Mouse (Mus musculus) layer of hippocampus, adult 9-11 months (tissue): ENCODE measurements at regions not wholly inside any gene's neighbourhood (a gene's known extent, or its start where the extent isn't known, plus 50 kb on each side); places are given as distances from the start of the nearest gene placed in this dataset.

ENCODE experiments used
- DNase-seq: peaks from one replicate; pipeline ENCODE4 v3.0.0; 2022

DNA sequence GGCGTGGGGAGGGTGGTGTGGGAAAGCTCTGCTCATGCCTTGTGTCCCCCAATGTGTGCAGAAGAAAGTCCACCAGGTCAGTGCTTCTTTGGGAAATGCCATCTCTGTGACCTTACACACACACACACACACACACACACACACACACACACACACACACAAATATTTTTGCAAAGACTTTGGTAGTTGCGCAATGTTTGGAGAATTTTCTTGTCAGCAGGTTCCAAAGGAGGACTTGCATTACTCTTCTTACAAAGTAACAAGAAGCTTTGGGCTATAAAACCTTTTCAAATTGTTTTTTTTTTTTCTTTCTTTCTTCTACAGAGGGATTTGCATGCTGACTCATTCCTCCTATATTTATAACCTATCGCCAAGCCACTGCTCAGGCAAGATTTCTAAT lies 59.1 kb upstream of the Npvf start:
- no peak for DNase-seq

DNA sequence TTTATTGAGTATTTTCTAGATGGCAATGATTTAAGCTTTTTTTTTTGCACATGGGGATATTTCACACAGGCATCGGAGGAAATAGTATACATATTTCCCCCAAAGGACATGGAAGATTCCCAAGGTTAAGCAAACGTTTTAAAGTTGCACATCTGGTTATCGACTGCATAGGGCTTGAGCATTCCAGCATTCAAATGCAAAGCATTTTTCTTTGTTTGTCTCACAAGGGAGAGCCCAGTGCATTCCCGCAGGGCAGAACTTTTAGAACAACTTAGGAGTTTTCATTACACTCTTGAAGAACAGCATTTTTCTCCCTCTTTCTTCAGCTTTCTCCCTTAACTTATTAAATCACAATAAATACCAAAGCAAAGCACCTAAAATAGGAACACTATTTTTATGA lies 64.4 kb upstream of the Npvf start:
- DNase-seq, result no peak

DNA sequence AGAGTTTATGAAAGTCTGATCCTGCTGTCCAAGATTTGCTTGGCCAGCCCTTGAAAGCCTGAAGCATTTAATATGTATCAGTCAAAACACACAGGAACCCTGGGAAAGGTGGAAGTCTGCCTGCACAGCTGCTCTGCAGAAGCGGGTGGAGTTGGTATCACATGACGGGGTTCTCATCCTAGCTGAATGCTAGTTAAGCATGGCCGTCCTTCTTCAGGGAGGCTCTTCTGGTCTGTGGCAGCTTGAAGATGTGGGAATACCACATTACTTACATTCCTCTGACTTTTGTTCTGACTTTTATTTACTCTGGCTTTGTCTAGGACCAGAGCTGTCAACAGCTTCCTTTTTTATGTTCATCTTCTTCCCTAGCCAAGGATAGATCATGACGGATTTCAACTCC lies 66.1 kb upstream of the Npvf start:
- no peak for DNase-seq

DNA sequence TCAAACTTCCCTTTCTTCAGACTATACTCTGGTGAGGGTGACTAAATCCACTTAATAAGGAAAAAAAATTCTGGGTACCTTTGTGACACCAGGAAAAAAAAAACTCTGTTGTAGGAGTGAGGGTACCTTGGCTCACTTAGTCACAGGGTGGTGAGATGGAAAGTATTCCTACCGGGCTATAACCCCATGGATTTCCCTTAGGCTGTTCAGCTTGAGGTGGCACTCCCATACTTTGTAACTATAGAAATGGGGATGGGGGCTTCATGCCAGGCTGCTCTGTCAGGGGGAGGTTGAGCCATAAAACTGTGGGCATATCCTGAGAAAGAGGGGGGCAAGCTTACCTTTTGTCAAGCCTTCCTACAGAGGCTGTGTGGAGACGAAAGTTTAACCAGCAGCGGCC lies 71.4 kb upstream of the Npvf start:
- DNase-seq, result no peak

DNA sequence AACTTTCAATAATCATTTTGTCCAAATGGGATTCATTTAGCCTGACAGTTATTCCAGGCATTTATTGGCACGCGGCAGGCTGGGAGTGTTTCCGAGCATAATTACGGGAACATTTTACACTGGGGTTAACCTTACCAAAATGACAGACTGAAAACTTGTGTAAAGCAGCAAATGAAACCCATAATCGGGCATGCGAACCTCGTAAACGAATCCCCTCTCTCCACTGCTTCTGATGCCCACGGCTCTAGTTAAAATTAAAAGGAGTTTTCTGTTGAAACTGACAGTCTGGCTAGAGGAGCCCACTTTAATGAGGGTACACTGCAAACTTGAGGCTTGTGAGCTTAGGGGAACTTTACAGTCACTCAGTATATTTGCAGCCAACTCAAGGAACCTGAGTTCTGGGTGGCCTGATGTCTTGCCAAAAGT lies 71.9 kb upstream of the Npvf start:
- no peak for DNase-seq

DNA sequence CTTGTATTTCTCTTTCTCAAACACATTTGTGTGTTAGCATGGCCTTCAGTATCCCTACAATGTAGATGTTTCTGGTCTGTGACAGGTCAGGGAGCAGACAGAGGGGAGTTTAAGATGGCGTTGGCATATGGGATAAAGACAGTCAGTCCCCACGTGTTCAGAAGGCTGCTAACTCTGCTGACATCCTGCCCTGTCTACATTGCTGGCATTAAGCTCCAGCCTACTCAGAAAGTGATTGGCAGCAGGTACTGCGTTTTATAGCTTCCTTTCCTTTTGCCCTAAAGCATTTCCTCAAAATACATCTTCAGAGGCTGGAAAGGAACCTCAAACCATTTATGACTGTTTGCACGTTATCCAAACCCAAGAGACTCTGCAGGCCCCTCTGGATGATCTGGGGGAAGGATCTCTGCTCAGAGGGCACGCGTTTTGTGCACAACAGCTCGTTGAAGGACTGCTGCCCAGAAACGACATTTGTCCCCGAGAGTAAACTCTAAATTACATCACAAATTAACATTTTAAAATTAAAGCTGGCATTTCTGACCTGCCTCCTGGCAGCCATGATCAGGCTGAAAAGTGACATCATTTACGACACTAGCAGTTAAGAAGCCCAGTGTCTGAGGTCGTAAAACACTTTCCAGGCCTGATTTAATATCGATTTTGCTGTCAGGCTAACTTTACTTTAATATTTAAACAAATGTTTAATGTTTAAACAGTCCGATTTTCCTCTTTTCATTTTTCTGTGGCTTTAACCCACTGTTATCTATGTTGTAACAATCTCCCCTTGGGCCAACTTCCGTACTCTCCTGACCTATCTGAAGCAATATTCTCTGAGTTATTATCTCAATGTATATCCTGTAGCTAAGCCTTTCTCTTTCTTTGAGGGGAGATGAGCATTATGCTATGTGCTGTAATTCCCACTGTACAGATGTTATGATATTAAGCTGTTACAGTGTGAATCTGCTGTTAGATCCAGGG lies 76.8 kb upstream of the Npvf start:
- DNase-seq, result no peak

DNA sequence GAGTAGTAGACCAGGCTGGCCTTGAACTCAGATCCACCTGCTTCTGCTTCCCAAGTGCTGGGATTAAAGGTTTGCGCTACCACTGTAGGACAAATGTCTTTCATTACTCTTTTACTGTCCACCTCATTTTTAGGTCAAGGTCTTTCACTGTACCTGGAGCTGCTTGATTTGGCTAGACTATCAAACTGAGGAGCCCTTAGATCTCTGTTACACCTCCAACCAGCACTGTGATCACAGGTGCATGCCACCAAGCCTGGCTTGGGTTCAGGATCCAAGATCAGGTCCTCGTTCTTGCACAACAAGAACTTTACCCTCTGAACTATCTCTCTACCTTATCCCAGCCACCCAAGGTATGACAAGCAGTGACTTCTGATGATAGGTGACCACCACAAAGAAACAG lies 80.5 kb upstream of the Npvf start:
- DNase-seq, result no peak

DNA sequence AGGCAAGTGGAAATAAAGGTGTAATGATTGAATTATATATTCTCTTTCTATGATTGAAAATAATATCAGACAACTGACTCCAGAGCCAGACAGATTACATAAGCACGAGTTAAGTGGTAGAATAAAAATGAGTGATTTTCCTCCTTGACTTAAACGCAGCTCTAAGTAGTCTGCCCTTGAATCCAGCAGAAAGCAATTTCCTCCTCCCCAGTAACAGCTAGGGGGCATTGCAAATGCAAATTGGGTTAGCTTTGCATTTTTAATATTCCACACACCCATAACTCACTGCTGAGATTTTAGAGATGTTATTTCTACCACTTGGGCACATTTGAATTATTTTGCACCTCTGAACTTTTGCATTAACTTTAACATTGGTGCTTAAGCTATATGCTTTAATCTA lies 81.6 kb upstream of the Npvf start:
- DNase-seq, result no peak

DNA sequence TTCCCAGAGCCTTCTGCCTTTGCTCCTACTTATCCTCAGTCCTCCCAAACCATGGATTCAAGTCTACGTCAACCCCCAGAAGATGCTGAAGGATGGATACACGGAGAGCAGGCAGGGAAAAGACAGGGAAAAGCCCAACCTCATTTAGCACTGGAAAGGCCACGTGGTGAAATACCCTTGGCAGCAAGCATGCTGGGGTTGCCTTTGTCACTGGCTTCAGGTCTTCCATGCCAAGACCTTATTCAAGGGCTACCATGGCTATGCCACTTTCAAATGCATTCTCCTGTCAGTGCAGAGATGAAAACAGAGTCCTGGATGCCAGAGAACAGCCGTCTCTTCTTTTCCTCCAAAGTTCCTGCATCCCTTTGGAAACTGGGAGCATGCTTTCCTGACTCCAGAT lies 87.8 kb upstream of the Npvf start:
- no peak for DNase-seq

DNA sequence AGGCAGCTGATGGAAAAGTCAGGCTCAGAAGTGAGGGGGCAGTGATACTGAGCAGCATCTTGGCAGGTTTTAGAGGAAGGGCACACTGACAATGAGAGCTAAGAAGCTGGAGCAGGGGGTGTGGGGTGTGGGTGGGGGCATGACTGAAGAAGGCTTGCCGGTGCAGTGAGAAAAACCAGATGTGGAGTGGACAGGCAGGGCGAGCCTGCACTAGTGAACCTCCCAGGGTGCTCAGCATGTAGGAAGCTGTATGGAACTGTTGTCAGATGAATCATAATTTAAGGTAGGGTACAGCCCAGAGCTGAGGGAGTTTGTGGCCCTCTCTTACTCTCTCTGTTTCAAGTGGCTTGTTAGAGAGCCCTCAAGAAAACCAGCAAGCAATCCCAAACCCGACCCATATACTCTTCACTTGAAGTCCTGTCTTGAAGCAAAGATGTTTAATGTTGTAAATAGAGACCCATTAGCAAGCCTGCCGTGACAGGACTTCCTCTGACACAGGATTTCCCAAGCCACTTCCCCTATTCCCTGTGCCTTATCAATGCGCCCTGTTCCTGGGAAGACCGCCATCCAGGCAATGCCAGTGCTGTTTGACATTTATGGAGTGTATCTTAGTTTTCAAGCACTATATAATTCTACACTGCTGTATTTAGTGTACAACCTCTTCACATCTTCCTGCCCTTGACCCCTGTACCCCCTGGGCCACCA lies 90.4 kb upstream of the Npvf start:
- no peak for DNase-seq

DNA sequence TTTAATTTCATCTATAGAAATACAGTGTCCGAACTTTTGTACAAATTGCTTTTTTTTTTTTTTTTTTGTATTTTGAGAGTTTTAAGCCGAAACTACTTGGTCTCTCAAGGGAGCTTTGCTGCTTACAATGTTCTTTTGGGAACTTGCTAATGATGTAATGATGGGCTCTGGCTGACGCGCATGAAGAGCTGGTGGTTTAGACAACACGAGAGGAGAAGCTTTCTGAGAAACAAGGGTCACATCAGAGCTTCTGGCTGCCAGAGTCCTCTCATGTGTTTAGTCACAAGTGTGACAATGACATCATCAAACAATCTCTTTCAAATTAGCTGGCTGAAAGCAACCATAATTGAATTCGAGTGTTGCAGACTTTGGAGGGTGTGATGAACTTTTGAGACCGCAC lies 98.9 kb upstream of the Npvf start:
- DNase-seq, result no peak

DNA sequence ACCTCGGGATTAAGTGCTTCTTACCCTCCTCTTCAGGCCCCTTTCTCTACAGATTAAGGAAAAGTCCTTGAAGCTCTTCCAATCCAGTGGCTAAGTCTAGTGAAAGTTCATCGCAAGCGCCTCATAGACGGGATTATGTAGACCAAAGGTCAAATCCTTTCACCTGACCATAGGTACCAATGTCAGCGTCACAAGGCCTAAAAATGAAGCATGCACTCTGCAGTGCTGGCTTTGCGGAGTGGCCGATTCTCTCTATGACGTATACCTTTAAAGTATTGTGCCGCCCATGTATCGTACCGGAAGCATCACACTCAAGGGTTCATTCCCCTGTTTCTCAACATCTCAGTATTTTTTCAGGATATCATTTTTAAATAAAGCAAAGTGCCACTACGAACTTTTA lies 100.5 kb upstream of the Npvf start:
- no peak for DNase-seq

DNA sequence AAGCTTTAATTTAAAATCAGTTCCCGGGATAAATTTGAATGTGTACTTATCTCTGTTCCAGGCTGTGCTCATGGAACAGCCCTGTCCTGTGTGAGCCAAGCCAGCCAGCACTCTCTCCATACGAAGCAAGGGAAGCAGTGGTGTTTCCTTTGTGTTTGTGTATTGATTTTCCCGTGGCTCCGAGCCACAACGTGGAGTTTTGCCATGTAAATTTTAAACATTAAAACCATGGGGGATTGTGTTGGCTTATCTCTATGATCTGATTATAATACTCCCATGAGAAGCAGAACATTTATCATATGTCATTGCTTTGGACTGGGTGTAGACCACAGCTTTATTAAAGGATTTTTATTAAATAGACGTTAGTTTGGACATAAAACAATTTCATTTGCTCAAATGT lies 106.1 kb upstream of the Npvf start:
- no peak for DNase-seq

DNA sequence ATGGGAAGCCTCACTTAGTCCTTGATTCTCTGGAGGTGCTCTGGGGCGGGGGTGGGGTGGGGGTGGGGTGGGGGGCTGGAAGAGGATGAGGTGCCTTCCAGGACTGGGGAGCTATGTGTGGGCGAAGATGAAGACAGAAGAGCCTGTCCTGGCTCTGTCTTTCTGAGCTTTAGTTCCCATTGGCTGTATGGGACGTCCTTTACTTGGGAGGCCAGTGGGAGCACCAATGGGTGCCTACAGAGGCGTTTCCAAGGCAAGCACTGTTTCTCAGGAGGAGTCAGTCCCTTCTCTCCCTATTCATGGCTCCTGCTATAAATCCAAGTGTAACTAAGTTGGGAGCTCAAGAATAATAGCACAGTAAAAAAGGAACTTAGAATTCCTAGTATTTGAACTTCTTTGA lies 108.9 kb upstream of the Npvf start:
- peak; percentile 37 for DNase-seq

DNA sequence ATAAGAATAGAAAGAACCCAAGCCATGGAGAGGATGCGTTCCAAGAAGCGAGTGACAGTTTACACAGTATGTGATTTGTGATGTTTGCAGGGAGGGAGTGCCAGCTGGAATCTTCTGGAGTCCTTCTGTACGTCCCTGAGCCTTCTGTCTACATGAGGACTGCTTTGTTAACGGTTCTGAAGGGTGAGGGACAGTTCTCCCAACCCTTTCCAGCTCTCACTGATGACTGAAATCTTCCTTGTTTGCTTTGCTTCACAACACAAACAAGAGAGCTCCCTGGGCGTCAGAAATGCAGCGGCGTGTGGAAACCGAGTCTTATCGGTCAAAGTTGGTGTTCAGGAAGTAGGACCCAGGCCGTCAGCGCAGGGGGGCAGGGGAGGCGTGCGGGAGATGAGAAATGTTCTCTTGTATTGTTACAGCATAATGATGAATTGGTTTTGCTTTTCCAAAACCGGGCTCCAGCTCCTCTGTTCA lies 112.2 kb upstream of the Npvf start:
- DNase-seq, result peak; percentile 37

DNA sequence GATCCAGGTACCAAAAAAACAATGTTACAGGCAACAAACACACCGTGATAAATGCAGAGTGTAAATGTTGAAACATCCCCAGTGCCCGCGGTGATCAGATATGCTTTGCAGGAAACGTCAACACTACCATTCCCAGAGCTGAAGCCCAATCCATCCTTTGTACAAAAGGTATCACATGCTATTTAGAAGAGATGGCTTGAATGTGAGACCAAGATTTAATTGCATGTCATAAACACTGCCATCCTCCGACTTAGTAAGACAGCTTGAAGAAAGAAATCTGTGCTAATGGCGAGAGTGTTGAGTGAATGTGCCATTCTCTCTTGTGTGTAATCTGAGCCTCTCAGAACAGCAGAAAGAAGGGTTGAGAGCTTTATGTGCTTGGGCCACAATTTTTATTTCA lies 112.9 kb upstream of the Npvf start:
- no peak for DNase-seq

DNA sequence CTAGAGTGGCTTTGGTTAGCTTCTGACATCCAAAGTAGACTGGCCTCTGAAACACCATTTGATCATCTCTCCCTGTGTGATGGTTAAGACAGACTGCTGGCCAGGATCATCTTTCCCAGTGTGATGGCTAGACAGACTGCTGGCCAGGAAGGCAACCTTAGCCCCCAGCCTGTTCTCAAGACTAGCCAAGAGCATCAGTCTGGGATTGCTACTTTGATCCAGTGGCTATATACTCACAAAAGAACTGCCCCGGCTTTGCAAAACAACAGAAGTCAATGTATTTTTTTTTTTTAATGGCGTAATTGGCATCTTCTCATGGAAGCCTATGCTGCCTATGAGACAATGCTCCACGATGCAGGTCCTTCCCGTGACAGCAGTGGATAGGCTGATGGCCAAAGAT lies 113.6 kb upstream of the Npvf start:
- no peak for DNase-seq

DNA sequence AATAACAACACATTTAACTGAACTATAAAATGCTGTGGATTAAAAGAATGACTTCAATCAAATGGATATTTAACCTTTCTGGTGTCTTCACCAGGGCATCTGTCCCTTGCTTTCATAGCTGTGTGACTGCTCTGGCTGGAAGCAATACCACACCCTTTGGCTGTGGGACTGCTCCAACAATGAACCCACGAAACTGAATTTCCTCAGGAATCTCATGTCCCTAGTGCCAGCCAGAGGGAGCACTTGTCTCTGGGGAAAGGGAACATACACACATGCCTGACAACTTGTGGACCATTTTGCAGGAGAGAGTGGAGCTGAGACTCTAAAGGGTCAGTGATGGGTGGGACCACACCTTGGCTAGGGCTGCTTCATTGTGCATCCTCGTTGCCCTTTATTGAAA lies 114.9 kb upstream of the Npvf start:
- DNase-seq, result no peak

DNA sequence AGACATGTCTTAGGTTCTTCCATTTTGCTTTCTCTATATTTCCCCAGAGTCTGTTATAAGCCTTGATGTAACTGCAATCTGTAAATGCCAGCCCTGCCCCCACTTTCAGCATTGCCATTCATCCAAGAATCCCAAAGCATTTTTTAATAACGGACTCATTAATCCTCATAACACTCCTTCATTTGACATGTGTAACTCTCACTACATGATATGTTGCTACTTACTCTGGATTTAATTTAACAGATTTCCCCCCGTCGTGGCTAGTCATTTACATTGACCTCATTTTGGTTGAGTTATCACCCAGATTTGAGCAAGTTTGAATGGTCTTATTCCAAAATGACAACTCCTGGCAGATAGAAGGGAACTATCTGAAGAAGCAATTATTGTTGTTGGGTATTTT lies 116.2 kb upstream of the Npvf start:
- DNase-seq, result no peak

DNA sequence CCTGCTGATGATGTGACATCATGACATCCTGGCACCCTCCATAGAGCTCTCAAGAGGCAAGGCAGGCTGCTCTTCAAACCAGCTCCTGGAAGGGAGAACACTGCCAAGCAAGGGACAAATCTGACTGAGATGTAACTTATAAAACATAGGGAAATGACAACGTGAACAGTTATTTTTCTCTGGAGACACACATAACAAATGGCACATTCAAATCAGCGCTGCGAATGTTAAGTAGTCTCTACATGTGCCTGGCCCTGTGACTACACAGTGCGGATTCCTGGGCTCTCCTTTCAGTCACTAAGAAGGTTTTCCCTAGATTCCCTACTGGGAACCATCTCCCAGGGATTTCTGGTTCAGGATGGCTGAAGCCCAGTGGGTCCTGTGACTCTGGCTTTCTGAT lies 121.4 kb upstream of the Npvf start:
- DNase-seq, result peak; percentile 12

DNA sequence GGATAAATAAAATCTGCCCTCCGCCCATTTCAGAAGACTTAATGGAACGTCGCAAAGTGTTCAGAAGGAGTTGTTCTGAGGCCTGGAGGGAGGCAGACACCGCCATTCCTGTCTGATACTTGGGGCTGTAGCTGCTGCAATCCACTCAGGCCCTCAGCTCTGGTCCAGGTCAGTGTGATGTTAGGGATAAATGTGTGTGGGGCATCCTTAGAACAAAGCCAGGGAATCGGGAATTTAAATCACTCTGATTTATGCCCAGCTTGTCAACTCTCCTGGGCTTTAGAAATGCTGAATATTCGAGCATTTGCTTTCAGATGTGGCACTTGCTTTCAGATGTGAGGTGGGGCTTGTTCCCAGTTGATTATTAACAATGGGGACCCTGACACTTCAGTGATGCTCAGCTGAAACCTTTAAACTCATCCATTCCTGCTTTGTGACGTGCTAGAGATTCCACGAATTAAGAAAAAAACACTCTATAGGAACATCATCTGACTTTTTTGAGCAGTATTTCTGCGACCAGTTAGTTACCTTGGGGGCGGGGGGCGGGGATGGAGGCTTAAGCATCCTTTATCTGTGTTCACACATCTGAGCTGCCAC lies 122.1 kb upstream of the Npvf start:
- no peak for DNase-seq

DNA sequence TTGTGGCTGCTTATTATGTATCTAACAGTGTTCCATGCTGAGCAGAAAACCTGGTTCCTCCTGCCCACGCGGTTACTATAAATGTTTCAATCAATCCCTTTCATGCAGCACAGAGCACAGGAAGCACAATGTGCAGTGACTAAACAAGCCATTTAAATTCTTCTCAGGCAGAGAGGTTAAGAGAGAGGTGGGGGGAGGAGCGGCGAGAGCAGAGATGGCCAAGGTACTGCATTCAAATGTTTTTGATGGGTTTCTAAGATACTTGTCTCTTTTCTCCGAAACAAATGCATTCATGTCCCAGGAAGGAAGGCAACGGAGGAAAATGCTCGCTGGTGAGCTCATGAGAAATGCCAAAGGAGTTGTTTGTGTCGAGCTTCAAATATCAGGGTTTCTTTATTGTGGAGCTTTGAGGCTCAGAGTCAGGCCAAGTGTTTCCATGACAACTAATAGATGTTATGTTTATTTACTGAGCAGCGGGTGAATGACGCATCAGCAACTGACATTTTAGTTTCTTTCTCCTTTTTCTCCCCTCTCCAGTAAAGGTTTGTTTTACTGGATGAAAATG lies 122.8 kb upstream of the Npvf start:
- peak; percentile 89 for DNase-seq

DNA sequence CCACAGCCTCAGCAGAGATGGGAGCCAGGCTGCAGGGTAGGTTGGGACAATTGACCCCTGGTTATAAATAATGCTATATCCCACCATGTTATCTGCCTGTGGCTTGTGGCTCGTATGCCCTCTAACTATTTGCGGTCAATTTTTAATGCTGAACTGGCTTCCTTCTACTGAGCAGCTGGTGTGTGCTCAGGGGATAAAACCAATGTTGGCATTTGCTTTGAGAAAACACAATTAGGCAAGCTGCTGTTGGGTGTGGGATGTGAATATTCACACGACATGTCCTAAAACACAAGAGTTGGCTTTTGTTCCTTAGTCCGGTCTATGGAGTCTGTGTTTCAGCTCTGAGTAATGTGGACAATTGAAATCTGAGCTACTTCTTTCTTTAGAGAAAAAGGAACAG lies 123.6 kb upstream of the Npvf start:
- peak; percentile 25 for DNase-seq

DNA sequence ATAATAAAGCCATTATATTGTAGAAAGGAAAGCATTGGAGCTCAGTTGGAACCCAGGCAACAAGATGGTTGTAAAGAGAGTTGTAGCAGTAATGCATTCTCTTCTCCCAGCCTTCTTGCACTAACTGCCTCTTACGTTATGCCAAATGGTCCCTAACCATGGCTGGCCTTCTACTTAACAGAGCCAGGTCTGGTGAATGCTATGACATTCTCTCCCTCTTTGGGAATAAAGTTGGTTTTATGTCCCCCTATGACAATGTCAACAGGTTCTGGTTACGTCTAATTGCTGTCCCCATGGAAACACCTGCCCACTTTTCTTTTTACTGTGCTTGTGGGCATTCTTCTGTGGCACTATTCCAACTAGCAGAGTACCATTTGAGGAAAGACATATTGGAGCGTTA lies 126.4 kb upstream of the Npvf start:
- DNase-seq, result no peak
